Mouse (Mus musculus) midbrain, embryonic 11.5 days (tissue): ENCODE measurements at regions not wholly inside any gene's neighbourhood (a gene's known extent, or its start where the extent isn't known, plus 50 kb on each side); places are given as distances from the start of the nearest gene placed in this dataset.
"Not testable (repeated sequence)": the region's sequence is repeated elsewhere in the genome, so short reads cannot be mapped to it uniquely, and the experiment has no call there.

Source experiments
- ATAC-seq: fragments of 200-750 bp; cut with Nextera tagmentation; 2 replicates; pipeline ENCODE4 v1.8.0; 2017; ENCODE audit warnings: moderate TSS enrichment, moderate library complexity; ENCODE audit not compliant: low FRiP score
- DNase-seq: peaks from one replicate; pipeline ENCODE4 v3.0.0; 2015; ENCODE audit warnings: low spot score; ENCODE audit errors: missing footprints
- H3K27ac ChIP-seq: fragments of 300-500 bp; sonication (generic); 2 replicates; pipeline ENCODE4 v1.5.1; 2014; ENCODE audit warnings: low read depth, low read length
- H3K27me3 ChIP-seq: fragments of 300-500 bp; sonication (generic); 2 replicates; pipeline ENCODE4 v1.6.1; 2014; ENCODE audit warnings: mild to moderate bottlenecking, low read length, moderate library complexity, mixed read lengths; ENCODE audit not compliant: control insufficient read depth, insufficient read depth
- H3K36me3 ChIP-seq: fragments of 300-500 bp; sonication (generic); 2 replicates; pipeline ENCODE4 v1.6.1; 2014; ENCODE audit warnings: mild to moderate bottlenecking, low read length, moderate library complexity, mixed read lengths; ENCODE audit not compliant: control insufficient read depth, insufficient read depth
- H3K4me1 ChIP-seq: fragments of 300-500 bp; sonication (generic); 2 replicates; pipeline ENCODE4 v1.6.1; 2014; ENCODE audit warnings: low read length; ENCODE audit not compliant: control insufficient read depth, insufficient read depth
- H3K4me2 ChIP-seq: fragments of 300-500 bp; sonication (generic); 2 replicates; pipeline ENCODE4 v1.6.1; 2014; ENCODE audit warnings: mild to moderate bottlenecking, moderate library complexity
- H3K4me3 ChIP-seq: fragments of 300-500 bp; sonication (generic); 2 replicates; pipeline ENCODE4 v1.5.1; 2014; ENCODE audit warnings: low read depth, low read length
- H3K9ac ChIP-seq: fragments of 300-500 bp; sonication (generic); 2 replicates; pipeline ENCODE4 v1.6.1; 2014; ENCODE audit warnings: low read length
- H3K9me3 ChIP-seq: fragments of 300-500 bp; sonication (generic); 2 replicates; pipeline ENCODE4 v1.6.1; 2016; ENCODE audit warnings: low read length; ENCODE audit not compliant: control insufficient read depth
- WGBS: fragments of 180-500 bp; shearing (Covaris S2); extraction: QIAGEN DNeasy Blood & Tissue Kit; methylation state at CpG from one replicate; pipeline ENCODE4 v1.1.7; 2014; 5-methylcytosine and 5-hydroxymethylcytosine counted together

- not testable (repeated sequence) for H3K27ac ChIP-seq, H3K27me3 ChIP-seq, H3K4me2 ChIP-seq, H3K4me1 ChIP-seq, H3K9me3 ChIP-seq, DNase-seq, H3K36me3 ChIP-seq, H3K9ac ChIP-seq, ATAC-seq, H3K4me3 ChIP-seq
- 86% methylated on average over 8 of the region's 8 CpGs for WGBS
These were observed 633.6 kb downstream of the Jrkl start for GRCm38 (mm10) chr9:12611994-12612393.

- DNase-seq: peak; percentile 67
- H3K27ac ChIP-seq: no peak overlapping the region
- WGBS: 77% methylated on average over 3 of the region's 3 CpGs
- no peak for ATAC-seq
- H3K4me1 ChIP-seq: no peaks in the 10 kb centered on the region
- H3K36me3 ChIP-seq: no peaks in the 10 kb centered on the region
- H3K9me3 ChIP-seq: no peaks in the 10 kb centered on the region
- no peak overlapping the region for H3K4me3 ChIP-seq
- no peaks in the 10 kb centered on the region for H3K27me3 ChIP-seq
- no peak overlapping the region for H3K4me2 ChIP-seq
- H3K9ac ChIP-seq: no peak overlapping the region
These were observed 647.4 kb downstream of the Jrkl start for GRCm38 (mm10) chr9:12598113-12598650.

DNA sequence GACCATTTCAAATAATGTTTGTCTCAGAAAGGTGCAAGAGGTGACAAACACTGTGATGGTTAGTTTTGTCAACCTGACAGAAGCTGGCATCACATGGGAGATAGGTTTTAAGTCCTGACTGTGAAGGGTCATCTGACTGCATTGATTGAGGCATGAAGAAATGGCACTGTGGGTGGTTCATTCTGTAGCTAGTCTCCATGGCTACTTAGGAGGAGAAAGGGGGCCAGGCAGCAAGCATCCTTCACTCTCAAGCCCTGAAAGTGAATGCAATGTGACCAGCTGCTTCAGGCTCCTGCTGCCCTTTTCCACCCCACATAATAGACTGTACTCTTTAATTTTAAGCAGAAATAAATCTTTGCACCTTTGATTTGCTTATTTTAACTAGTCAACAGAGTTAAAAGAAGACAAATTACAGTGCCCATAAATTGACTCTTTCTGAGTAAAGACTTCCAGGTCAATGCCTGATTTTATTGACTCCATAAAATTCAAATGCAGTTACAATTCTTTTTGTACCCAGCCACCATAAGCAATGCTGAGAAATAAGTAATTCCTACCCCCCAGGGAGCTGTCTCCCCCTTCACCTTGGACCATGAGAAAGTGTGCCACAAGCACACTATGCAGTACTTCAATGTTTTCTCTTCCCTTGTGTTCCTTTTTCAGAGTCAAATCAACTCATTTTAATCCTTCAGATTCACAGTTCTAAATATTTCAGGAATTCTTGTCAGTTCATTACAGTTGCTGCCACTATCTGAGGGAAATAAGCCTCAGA, 658.2 kb downstream of the Jrkl start:
- Histone ChIP-seq H3K27ac (no peak overlapping the region), H3K9ac (no peak overlapping the region), H3K4me2 (no peak overlapping the region), H3K9me3 (no peaks in the 10 kb centered on the region), H3K4me3 (no peak overlapping the region), H3K36me3 (no peaks in the 10 kb centered on the region), H3K27me3 (no peaks in the 10 kb centered on the region), H3K4me1 (no peaks in the 10 kb centered on the region)
- peak; percentile 71 for DNase-seq
- ATAC-seq: 0 out of 2 replicates have a peak, but pooled peaks have one; percentile 30
